Comparison of ENCODE assay signal across 8 mouse cellular contexts in genomic region chr11:72207204-72207833, GRCm38 (mm10). TPM values are rescaled to one million over a fixed set of nuclear protein-coding genes. Genes with fewer than 3 reads are reported as not detected.
DNase-seq lines count a peak whose midpoint lies in the region; ATAC-seq and TF ChIP-seq lines count a peak whose summit lies in the region.

Gene 4933427D14Rik (minus strand): TSS chr11:72207459.
Gene Txndc17 (plus strand): TSS chr11:72207547.

- TF ChIP-seq EP300 in heart, adult 2 months (IDR thresholded peaks at IDR 0.05; ENCODE audit: insufficient read depth, low read depth, low read length), result no peak

- DNase-seq in 416B (ENCODE audit: low read depth), result peak; percentile 90
- peak; percentile 59 to 75 for DNase-seq in adrenal gland, postnatal 4 days (ENCODE audit: low spot score in 2 of 2)
- peak; percentile 92 to 93 for DNase-seq in heart, adult 2 months
- peak; percentile 95 for DNase-seq in kidney, adult 2 months
- DNase-seq in midbrain, embryonic 14.5 days, result peak; percentile 91
- DNase-seq in spleen, adult 12 weeks (ENCODE audit: low spot score), result peak; percentile 78

- H3K27me3 ChIP-seq in embryonic facial prominence, embryonic 13.5 days, result no peaks in the 10 kb centered on the region
- no peaks in the 10 kb centered on the region for H3K27me3 ChIP-seq in heart, adult 2 months (ENCODE audit: control insufficient read depth, insufficient read depth, low read length)
- no peaks in the 10 kb centered on the region for H3K27me3 ChIP-seq in kidney, adult 2 months (replicated peaks; ENCODE audit: control insufficient read depth, insufficient read depth, low read length)
- H3K27me3 ChIP-seq in limb, embryonic 12.5 days, result no peaks in the 10 kb centered on the region
- H3K27me3 ChIP-seq in midbrain, embryonic 14.5 days (ENCODE audit: control insufficient read depth, insufficient read depth, low read length), result no peaks in the 10 kb centered on the region

- peak within 1 kb of the TSS; percentile 87 for H3K4me2 ChIP-seq in embryonic facial prominence, embryonic 13.5 days
- peak within 1 kb of the TSS; percentile 90 for H3K4me2 ChIP-seq in limb, embryonic 12.5 days
- peak within 1 kb of the TSS; percentile 88 for H3K4me2 ChIP-seq in midbrain, embryonic 14.5 days (ENCODE audit: low read length)

- peaks cover 30% of the 10 kb centered on the region for H3K4me1 ChIP-seq in embryonic facial prominence, embryonic 13.5 days
- peaks cover 7% of the 10 kb centered on the region for H3K4me1 ChIP-seq in heart, adult 2 months (ENCODE audit: control insufficient read depth, insufficient read depth, low read length)
- 0 out of 2 replicates have a peak, but pooled peaks cover 5% of the 10 kb centered on the region for H3K4me1 ChIP-seq in kidney, adult 2 months (ENCODE audit: control insufficient read depth, insufficient read depth, low read length)
- H3K4me1 ChIP-seq in limb, embryonic 12.5 days (replicated peaks), result peaks cover 15% of the 10 kb centered on the region
- peaks cover 24% of the 10 kb centered on the region for H3K4me1 ChIP-seq in midbrain, embryonic 14.5 days (ENCODE audit: control insufficient read depth, insufficient read depth, low read length)

- intact Hi-C loops in heart, adult 2 months (cut with DNase I), result loop anchor here (2.0 kb wide), 1 partner anchor 155 kb away; no protein-coding TSS in a partner anchor

- peak within 1 kb of the TSS; percentile 71 for H3K4me3 ChIP-seq in embryonic facial prominence, embryonic 13.5 days
- H3K4me3 ChIP-seq in heart, adult 2 months, result peak within 1 kb of the TSS; percentile 73
- peak within 1 kb of the TSS; percentile 91 for H3K4me3 ChIP-seq in kidney, adult 2 months (ENCODE audit: insufficient read depth, low read depth, low read length)
- peak within 1 kb of the TSS; percentile 80 for H3K4me3 ChIP-seq in limb, embryonic 12.5 days (replicated peaks)
- H3K4me3 ChIP-seq in midbrain, embryonic 14.5 days (replicated peaks; ENCODE audit: low read depth, low read length), result peak within 1 kb of the TSS; percentile 81

- H3K27ac ChIP-seq in embryonic facial prominence, embryonic 13.5 days, result peak within 1 kb of the TSS; percentile 71
- peak within 1 kb of the TSS; percentile 78 for H3K27ac ChIP-seq in heart, adult 2 months
- peak within 1 kb of the TSS; percentile 54; the same call in 1 of the 2 replicates for H3K27ac ChIP-seq in kidney, adult 2 months (ENCODE audit: insufficient read depth, low read depth, low read length)
- H3K27ac ChIP-seq in limb, embryonic 12.5 days, result peak within 1 kb of the TSS; percentile 86
- peak within 1 kb of the TSS; percentile 83 for H3K27ac ChIP-seq in midbrain, embryonic 14.5 days (replicated peaks; ENCODE audit: low read depth, low read length)

- WGBS in embryonic facial prominence, embryonic 13.5 days, result under 1% methylated on average over 42 of the region's 42 CpGs
- WGBS in heart, adult 2 months, result under 1% methylated on average over 42 of the region's 42 CpGs
- WGBS in kidney, adult 2 months, result under 1% methylated on average over 42 of the region's 42 CpGs
- under 1% methylated on average over 42 of the region's 42 CpGs for WGBS in limb, embryonic 12.5 days
- under 1% methylated on average over 42 of the region's 42 CpGs for WGBS in midbrain, embryonic 14.5 days

- H3K9ac ChIP-seq in embryonic facial prominence, embryonic 13.5 days, result peak within 1 kb of the TSS; percentile 87
- H3K9ac ChIP-seq in heart, adult 2 months (ENCODE audit: low read depth, low read length), result peak within 1 kb of the TSS; percentile 85
- peak within 1 kb of the TSS; percentile 79 for H3K9ac ChIP-seq in limb, embryonic 12.5 days (replicated peaks)
- peak within 1 kb of the TSS; percentile 86 for H3K9ac ChIP-seq in midbrain, embryonic 14.5 days (replicated peaks; ENCODE audit: low read length)

- no peaks in the 10 kb centered on the region for H3K9me3 ChIP-seq in embryonic facial prominence, embryonic 13.5 days
- H3K9me3 ChIP-seq in limb, embryonic 12.5 days, result no peaks in the 10 kb centered on the region
- H3K9me3 ChIP-seq in midbrain, embryonic 14.5 days (ENCODE audit: control insufficient read depth, low read length), result no peaks in the 10 kb centered on the region

- H3K79me2 ChIP-seq in heart, adult 2 months (replicated peaks; ENCODE audit: control insufficient read depth, insufficient read depth, low read length), result peaks cover 8% of the 10 kb centered on the region; the same call in 1 of the 2 replicates

- peak; percentile 87 for TF ChIP-seq POLR2A in heart, adult 2 months (IDR thresholded peaks at IDR 0.05; ENCODE audit: insufficient read depth, low read depth, low read length)
- peak; percentile 74 for TF ChIP-seq POLR2A in kidney, adult 2 months (IDR thresholded peaks at IDR 0.05; ENCODE audit: low read depth, low read length)

- H3K36me3 ChIP-seq in embryonic facial prominence, embryonic 13.5 days, result peaks cover 28% of the 10 kb centered on the region
- no peaks in the 10 kb centered on the region for H3K36me3 ChIP-seq in heart, adult 2 months (ENCODE audit: control insufficient read depth, insufficient read depth, low read length)
- no peaks in the 10 kb centered on the region for H3K36me3 ChIP-seq in kidney, adult 2 months (ENCODE audit: control insufficient read depth, insufficient read depth, low read length)
- H3K36me3 ChIP-seq in limb, embryonic 12.5 days, result peaks cover 28% of the 10 kb centered on the region
- peaks cover 30% of the 10 kb centered on the region for H3K36me3 ChIP-seq in midbrain, embryonic 14.5 days (ENCODE audit: control insufficient read depth, insufficient read depth, low read length)

- TF ChIP-seq CTCF in heart, adult 2 months (IDR thresholded peaks at IDR 0.05), result no peak
- no peak for TF ChIP-seq CTCF in kidney, adult 2 months (conservative IDR thresholded peaks at IDR 0.05; ENCODE audit: insufficient read depth, insufficient read length, low read depth, low read length)

- peak; percentile 90 for ATAC-seq in embryonic facial prominence, embryonic 13.5 days (ENCODE audit: insufficient number of reproducible peaks, insufficient read depth, low FRiP score, low TSS enrichment, low read depth)
- ATAC-seq in limb, embryonic 12.5 days (ENCODE audit: insufficient number of reproducible peaks, insufficient read depth, low FRiP score, low TSS enrichment, low read depth), result peak; percentile 93
- peak; percentile 89 for ATAC-seq in midbrain, embryonic 14.5 days (ENCODE audit: low FRiP score, low TSS enrichment)

RNA-seq across cellular contexts. Expression of gene 4933427D14Rik, which starts in this region (rescaled TPM):
- total RNA-seq in adrenal gland, postnatal 4 days (2021), result 10 to 100 TPM; 10.2 to 13.8 TPM
- 20.6 and 24.1 TPM in 2 replicates for polyA plus RNA-seq in embryonic facial prominence, embryonic 13.5 days (2015; fragmentation: Nextera tagmentation; extraction: Ambion mirVana)
- 1 to 10 TPM; 2.0 to 2.3 TPM for total RNA-seq in heart, adult 2 months (2021)
- polyA plus RNA-seq in heart, adult 2 months (2012; rRNA removed), result 2.0 and 2.8 TPM in 2 replicates
- polyA plus RNA-seq in kidney, adult 2 months (2012; rRNA removed), result 4.6 and 4.8 TPM in 2 replicates
- 17.1 and 21.5 TPM in 2 replicates for polyA plus RNA-seq in limb, embryonic 12.5 days (2016; fragmentation: Nextera tagmentation; extraction: Ambion mirVana)
- polyA plus RNA-seq in midbrain, embryonic 14.5 days (2014; fragmentation: Nextera tagmentation; extraction: Ambion mirVana), result 16.9 and 22.2 TPM in 2 replicates

RNA-seq across cellular contexts. Expression of gene Txndc17, which starts in this region (rescaled TPM):
- total RNA-seq in adrenal gland, postnatal 4 days (2021), result 10 to 100 TPM; 68.2 to 71.9 TPM
- 243 and 259 TPM in 2 replicates for polyA plus RNA-seq in embryonic facial prominence, embryonic 13.5 days (2015; fragmentation: Nextera tagmentation; extraction: Ambion mirVana)
- total RNA-seq in heart, adult 2 months (2021), result 10 to 100 TPM; 39.0 to 43.7 TPM
- 37.6 and 50.9 TPM in 2 replicates for polyA plus RNA-seq in heart, adult 2 months (2012; rRNA removed)
- polyA plus RNA-seq in kidney, adult 2 months (2012; rRNA removed), result 125 and 149 TPM in 2 replicates
- 200 and 201 TPM in 2 replicates for polyA plus RNA-seq in limb, embryonic 12.5 days (2016; fragmentation: Nextera tagmentation; extraction: Ambion mirVana)
- 137 and 150 TPM in 2 replicates for polyA plus RNA-seq in midbrain, embryonic 14.5 days (2014; fragmentation: Nextera tagmentation; extraction: Ambion mirVana)

Comparison
In these comparisons a context has a peak if more than half of its experiments do, and no peak if none do; other contexts are left out.
1. Peak in every context shown above with its lines: DNase-seq, ATAC-seq, H3K4me3 ChIP-seq and H3K27ac ChIP-seq.